8 mouse cellular contexts compared by ENCODE assay signal in genomic region chr11:95006525-95007219, GRCm38 (mm10). TPM values are rescaled to one million over a fixed set of nuclear protein-coding genes. Genes with fewer than 3 reads are reported as not detected.
DNase-seq lines count a peak whose midpoint lies in the region; ATAC-seq and TF ChIP-seq lines count a peak whose summit lies in the region.

No protein-coding gene starts in this region.

- no peaks in the 10 kb centered on the region for H3K27me3 ChIP-seq in embryonic facial prominence, embryonic 11.5 days (ENCODE audit: control insufficient read depth, insufficient read depth, low read length)
- peaks cover 3% of the 10 kb centered on the region; the same call in 1 of the 2 replicates for H3K27me3 ChIP-seq in heart, adult 2 months (ENCODE audit: control insufficient read depth, insufficient read depth, low read length)
- peaks cover 6% of the 10 kb centered on the region; the same call in 1 of the 2 replicates for H3K27me3 ChIP-seq in liver, embryonic 12.5 days (replicated peaks)
- no peaks in the 10 kb centered on the region for H3K27me3 ChIP-seq in stomach, embryonic 14.5 days (ENCODE audit: control insufficient read depth, insufficient read depth, low read length)

- H3K4me1 ChIP-seq in embryonic facial prominence, embryonic 11.5 days (ENCODE audit: control insufficient read depth, insufficient read depth, low read length), result peaks cover 5% of the 10 kb centered on the region
- peaks cover 8% of the 10 kb centered on the region for H3K4me1 ChIP-seq in heart, adult 2 months (ENCODE audit: control insufficient read depth, insufficient read depth, low read length)
- peaks cover 83% of the 10 kb centered on the region for H3K4me1 ChIP-seq in liver, embryonic 12.5 days
- peaks cover 14% of the 10 kb centered on the region for H3K4me1 ChIP-seq in stomach, embryonic 14.5 days (ENCODE audit: control insufficient read depth, insufficient read depth, low read length)

- no peaks in the 10 kb centered on the region for H3K9me3 ChIP-seq in embryonic facial prominence, embryonic 11.5 days (replicated peaks; ENCODE audit: control insufficient read depth, low read length)
- H3K9me3 ChIP-seq in liver, embryonic 12.5 days (replicated peaks), result no peaks in the 10 kb centered on the region
- no peaks in the 10 kb centered on the region for H3K9me3 ChIP-seq in stomach, embryonic 14.5 days (ENCODE audit: control insufficient read depth, low read depth, low read length)

- peak overlapping the region; percentile 68 for H3K4me2 ChIP-seq in embryonic facial prominence, embryonic 11.5 days (ENCODE audit: low read depth, low read length)
- peak overlapping the region; percentile 76 for H3K4me2 ChIP-seq in liver, embryonic 12.5 days
- H3K4me2 ChIP-seq in stomach, embryonic 14.5 days (replicated peaks; ENCODE audit: low read depth, low read length), result peak overlapping the region; percentile 59

- peak; percentile 64 for DNase-seq in 416B (ENCODE audit: low read depth)
- DNase-seq in adrenal gland, adult 8-10 months, result peak; percentile 75
- DNase-seq in embryonic facial prominence, embryonic 11.5 days (ENCODE audit: low spot score), result peak; percentile 84
- peak; percentile 81 to 82 for DNase-seq in heart, adult 2 months
- peak; percentile 77 for DNase-seq in kidney, adult 18-20 months

- TF ChIP-seq CTCF in heart, adult 2 months (IDR thresholded peaks at IDR 0.05), result peak; percentile 49

- peak overlapping the region; percentile 70 for H3K9ac ChIP-seq in embryonic facial prominence, embryonic 11.5 days (replicated peaks; ENCODE audit: low read length)
- peak overlapping the region; percentile 40 for H3K9ac ChIP-seq in heart, adult 2 months (ENCODE audit: low read depth, low read length)
- H3K9ac ChIP-seq in liver, embryonic 12.5 days, result peak overlapping the region; percentile 69
- H3K9ac ChIP-seq in stomach, embryonic 14.5 days (replicated peaks; ENCODE audit: low read depth, low read length), result peak overlapping the region; percentile 49; the same call in 1 of the 2 replicates

- WGBS in embryonic facial prominence, embryonic 11.5 days, result 2% methylated on average over 27 of the region's 27 CpGs
- 2% methylated on average over 27 of the region's 27 CpGs for WGBS in heart, adult 2 months
- 1% methylated on average over 27 of the region's 27 CpGs for WGBS in liver, embryonic 12.5 days (ENCODE audit: insufficient replicate concordance)
- WGBS in stomach, embryonic 14.5 days, result under 1% methylated on average over 27 of the region's 27 CpGs

- H3K79me2 ChIP-seq in heart, adult 2 months (replicated peaks; ENCODE audit: control insufficient read depth, insufficient read depth, low read length), result no peaks in the 10 kb centered on the region

- peak overlapping the region; percentile 36 for H3K4me3 ChIP-seq in embryonic facial prominence, embryonic 11.5 days (ENCODE audit: low read depth, low read length)
- H3K4me3 ChIP-seq in heart, adult 2 months, result peak overlapping the region; percentile 42
- H3K4me3 ChIP-seq in liver, embryonic 12.5 days, result peak overlapping the region; percentile 57
- H3K4me3 ChIP-seq in stomach, embryonic 14.5 days (ENCODE audit: low read depth, low read length), result peak overlapping the region; percentile 34

- peak overlapping the region; percentile 59; the same call in 1 of the 2 replicates for H3K27ac ChIP-seq in embryonic facial prominence, embryonic 11.5 days (replicated peaks; ENCODE audit: low read depth, low read length)
- H3K27ac ChIP-seq in heart, adult 2 months, result peak overlapping the region; percentile 58
- peak overlapping the region; percentile 100 for H3K27ac ChIP-seq in liver, embryonic 12.5 days
- H3K27ac ChIP-seq in stomach, embryonic 14.5 days (ENCODE audit: low read length), result peak overlapping the region; percentile 69

- peaks cover 10% of the 10 kb centered on the region for H3K36me3 ChIP-seq in embryonic facial prominence, embryonic 11.5 days (replicated peaks; ENCODE audit: control insufficient read depth, insufficient read depth, low read depth, low read length)
- H3K36me3 ChIP-seq in heart, adult 2 months (ENCODE audit: control insufficient read depth, insufficient read depth, low read length), result no peaks in the 10 kb centered on the region
- H3K36me3 ChIP-seq in liver, embryonic 12.5 days, result peaks cover 44% of the 10 kb centered on the region
- peaks cover 35% of the 10 kb centered on the region for H3K36me3 ChIP-seq in stomach, embryonic 14.5 days (ENCODE audit: control insufficient read depth, insufficient read depth, low read length)

- 0 out of 2 replicates have a peak, but pooled peaks have one; percentile 13 for TF ChIP-seq EP300 in heart, adult 2 months (IDR thresholded peaks at IDR 0.05; ENCODE audit: insufficient read depth, low read depth, low read length)

- peak; percentile 9 for ATAC-seq in embryonic facial prominence, embryonic 11.5 days (replicated peaks; ENCODE audit: insufficient number of reproducible peaks, low FRiP score, low TSS enrichment, low read depth)
- peak; percentile 63 for ATAC-seq in liver, embryonic 12.5 days
- ATAC-seq in monocyte, adult 5-6 weeks (replicated peaks; ENCODE audit: insufficient number of reproducible peaks, low FRiP score, low TSS enrichment, poor library complexity, severe bottlenecking), result 0 out of 2 replicates have a peak, but pooled peaks have one; percentile 28
- peak; percentile 38; the same call in 1 of the 2 replicates for ATAC-seq in stomach, embryonic 14.5 days (ENCODE audit: insufficient number of reproducible peaks, insufficient read depth, low FRiP score, low read depth)

- intact Hi-C loops in heart, adult 2 months (cut with DNase I), result loop anchor here (2.0 kb wide), 1 partner anchor 34 kb away; the partner anchor contains the start of gene Pdk2

- TF ChIP-seq POLR2A in heart, adult 2 months (IDR thresholded peaks at IDR 0.05; ENCODE audit: insufficient read depth, low read depth, low read length), result peak; percentile 47

RNA-seq across cellular contexts. Expression of gene Samd14, which starts 3.0 kb away (rescaled TPM):
- total RNA-seq in adrenal gland, adult 8-10 months (2022), result 1 to 10 TPM; 3.9 to 9.1 (median 5.6) TPM
- 31.1 and 33.9 TPM in 2 replicates for polyA plus RNA-seq in embryonic facial prominence, embryonic 11.5 days (2014; fragmentation: Nextera tagmentation; extraction: Ambion mirVana)
- 1 to 10 TPM; 1.2 to 1.7 TPM for total RNA-seq in heart, adult 2 months (2021)
- polyA plus RNA-seq in heart, adult 2 months (2012; rRNA removed), result 0.82 and 1.9 TPM in 2 replicates
- polyA plus RNA-seq in liver, embryonic 12.5 days (2016; fragmentation: Nextera tagmentation; extraction: Ambion mirVana), result 53.8 and 56.7 TPM in 2 replicates
- 0.38 to 1.5 TPM in 2 of 3 replicates, not detected in the other for total RNA-seq in monocyte, adult 5-6 weeks (2017)
- polyA plus RNA-seq in stomach, embryonic 14.5 days (2014; fragmentation: Nextera tagmentation; extraction: Ambion mirVana), result 22.8 and 24.5 TPM in 2 replicates

RNA-seq across cellular contexts. Expression of gene Ppp1r9b, which starts 15.8 kb away (rescaled TPM):
- total RNA-seq in adrenal gland, adult 8-10 months (2022), result 100 to 1,000 TPM; 116 to 149 (median 131) TPM
- 9.9 and 10.5 TPM in 2 replicates for polyA plus RNA-seq in embryonic facial prominence, embryonic 11.5 days (2014; fragmentation: Nextera tagmentation; extraction: Ambion mirVana)
- total RNA-seq in heart, adult 2 months (2021), result 10 to 100 TPM; 49.3 to 52.0 TPM
- polyA plus RNA-seq in heart, adult 2 months (2012; rRNA removed), result 22.3 and 23.8 TPM in 2 replicates
- polyA plus RNA-seq in liver, embryonic 12.5 days (2016; fragmentation: Nextera tagmentation; extraction: Ambion mirVana), result 13.4 and 14.1 TPM in 2 replicates
- total RNA-seq in monocyte, adult 5-6 weeks (2017), result 127 to 216 TPM (median 141 TPM) in 3 replicates
- polyA plus RNA-seq in stomach, embryonic 14.5 days (2014; fragmentation: Nextera tagmentation; extraction: Ambion mirVana), result 13.5 and 14.4 TPM in 2 replicates

RNA-seq across cellular contexts. Expression of gene Sgca, which starts 30.5 kb away (rescaled TPM):
- not detected for total RNA-seq in adrenal gland, adult 8-10 months (2022)
- polyA plus RNA-seq in embryonic facial prominence, embryonic 11.5 days (2014; fragmentation: Nextera tagmentation; extraction: Ambion mirVana), result 0.38 and 0.84 TPM in 2 replicates
- total RNA-seq in heart, adult 2 months (2021), result 100 to 1,000 TPM; 149 to 200 TPM
- 1,109 and 1,504 TPM in 2 replicates for polyA plus RNA-seq in heart, adult 2 months (2012; rRNA removed)
- polyA plus RNA-seq in liver, embryonic 12.5 days (2016; fragmentation: Nextera tagmentation; extraction: Ambion mirVana), result 0.17 TPM in 1 of 2 replicates, not detected in the other
- not detected in 3 replicates for total RNA-seq in monocyte, adult 5-6 weeks (2017)
- polyA plus RNA-seq in stomach, embryonic 14.5 days (2014; fragmentation: Nextera tagmentation; extraction: Ambion mirVana), result 0.30 and 0.46 TPM in 2 replicates

RNA-seq across cellular contexts. Expression of gene Pdk2, which starts 34.5 kb away (rescaled TPM):
- 10 to 100 TPM; 60.9 to 90.5 (median 76.0) TPM for total RNA-seq in adrenal gland, adult 8-10 months (2022)
- 15.5 and 17.0 TPM in 2 replicates for polyA plus RNA-seq in embryonic facial prominence, embryonic 11.5 days (2014; fragmentation: Nextera tagmentation; extraction: Ambion mirVana)
- total RNA-seq in heart, adult 2 months (2021), result 100 to 1,000 TPM; 393 to 479 TPM
- polyA plus RNA-seq in heart, adult 2 months (2012; rRNA removed), result 518 and 592 TPM in 2 replicates
- 10.0 and 11.0 TPM in 2 replicates for polyA plus RNA-seq in liver, embryonic 12.5 days (2016; fragmentation: Nextera tagmentation; extraction: Ambion mirVana)
- 2.8 to 14.5 TPM (median 4.8 TPM) in 3 replicates for total RNA-seq in monocyte, adult 5-6 weeks (2017)
- polyA plus RNA-seq in stomach, embryonic 14.5 days (2014; fragmentation: Nextera tagmentation; extraction: Ambion mirVana), result 34.1 and 35.8 TPM in 2 replicates

RNA-seq across cellular contexts. Expression of gene Hils1, which starts 39.3 kb away (rescaled TPM):
- total RNA-seq in adrenal gland, adult 8-10 months (2022), result not detected
- polyA plus RNA-seq in embryonic facial prominence, embryonic 11.5 days (2014; fragmentation: Nextera tagmentation; extraction: Ambion mirVana), result not detected in 2 replicates
- not detected for total RNA-seq in heart, adult 2 months (2021)
- polyA plus RNA-seq in heart, adult 2 months (2012; rRNA removed), result 0.25 TPM in 1 of 2 replicates, not detected in the other
- not detected in 2 replicates for polyA plus RNA-seq in liver, embryonic 12.5 days (2016; fragmentation: Nextera tagmentation; extraction: Ambion mirVana)
- total RNA-seq in monocyte, adult 5-6 weeks (2017), result 2.5 TPM in 1 of 3 replicates, not detected in the others
- not detected in 2 replicates for polyA plus RNA-seq in stomach, embryonic 14.5 days (2014; fragmentation: Nextera tagmentation; extraction: Ambion mirVana)

Comparison
In these comparisons a context has a peak if more than half of its experiments do, and no peak if none do; other contexts are left out.
1. Peak in every context shown above with its lines: DNase-seq, ATAC-seq, H3K4me3 ChIP-seq and H3K27ac ChIP-seq.
2. ATAC-seq: peak in every context shown above with its lines; median percentile 63 in liver, embryonic 12.5 days; 38 in stomach, embryonic 14.5 days; 28 in monocyte, adult 5-6 weeks; 9 in embryonic facial prominence, embryonic 11.5 days.
3. RNA of gene Sgca, which starts 30.5 kb away (polyA plus RNA-seq): 1,109 to 1,504 TPM in heart, adult 2 months; 0.38 to 0.84 TPM in embryonic facial prominence, embryonic 11.5 days, 0.30 to 0.46 TPM in stomach, embryonic 14.5 days and 0.17 TPM in liver, embryonic 12.5 days; every median in the first group is over 100 times any median in the second.